Mouse (Mus musculus) heart, embryonic 16.5 days (tissue): ENCODE results near the gene Etv6. TPM values are rescaled to one million over a fixed set of nuclear protein-coding genes. Genes with fewer than 3 reads are reported as not detected.

Experiments used
- ATAC-seq: fragments of 200-750 bp; cut with Nextera tagmentation; replicated peaks from 2 replicates; pipeline ENCODE4 v1.8.0; 2017; ENCODE audit warnings: moderate number of reproducible peaks; ENCODE audit not compliant: insufficient read depth, low FRiP score; ENCODE audit errors: extremely low read depth
- H3K27ac ChIP-seq: fragments of 300-500 bp; sonication (generic); 2 replicates; pipeline ENCODE4 v1.5.1; 2014; ENCODE audit warnings: mild to moderate bottlenecking, low read length, control low read depth, moderate library complexity
- H3K27me3 ChIP-seq: fragments of 300-500 bp; sonication (generic); 2 replicates; pipeline ENCODE4 v1.6.1; 2014; ENCODE audit warnings: low read length, mixed read lengths; ENCODE audit not compliant: control insufficient read depth, insufficient read depth
- H3K36me3 ChIP-seq: fragments of 300-500 bp; sonication (generic); 2 replicates; pipeline ENCODE4 v1.6.1; 2014; ENCODE audit not compliant: control insufficient read depth, insufficient read depth
- H3K4me1 ChIP-seq: fragments of 300-500 bp; sonication (generic); 2 replicates; pipeline ENCODE4 v1.6.1; 2014; ENCODE audit warnings: low read length, mixed read lengths; ENCODE audit not compliant: control insufficient read depth, insufficient read depth
- H3K4me2 ChIP-seq: fragments of 300-500 bp; sonication (generic); 2 replicates; pipeline ENCODE4 v1.6.1; 2014; ENCODE audit warnings: low read depth, mild to moderate bottlenecking, control low read depth, low read length
- H3K4me3 ChIP-seq: fragments of 300-500 bp; sonication (generic); 2 replicates; pipeline ENCODE4 v1.5.1; 2014; ENCODE audit warnings: mild to moderate bottlenecking, control low read depth, low read length
- H3K9ac ChIP-seq: fragments of 300-500 bp; sonication (generic); 2 replicates; pipeline ENCODE4 v1.6.1; 2014; ENCODE audit warnings: low read length, control low read depth
- H3K9me3 ChIP-seq: fragments of 300-500 bp; sonication (generic); replicated peaks from 2 replicates; pipeline ENCODE4 v1.6.1; 2016; ENCODE audit warnings: low read length; ENCODE audit not compliant: control insufficient read depth
- WGBS: fragments of 180-500 bp; shearing (Covaris S2); extraction: QIAGEN DNeasy Blood & Tissue Kit; methylation state at CpG from one replicate; pipeline ENCODE4 v1.1.7; 2014; 5-methylcytosine and 5-hydroxymethylcytosine counted together
- polyA plus RNA-seq: library from polyadenylated mRNA; unstranded; fragments of >200 nt; fragmentation: Nextera tagmentation; extraction: Ambion mirVana; gene quantifications from 2 replicates; pipeline ENCODE4 v1.2.1, GENCODE M21; 2015

The Etv6 gene
- polyA plus RNA-seq, 1 experiment from 2014 or later = 12.3 TPM

- Histone ChIP-seq H3K27ac (peak overlapping the region; percentile 75), H3K4me2 (no peak overlapping the region), H3K4me3 (no peak overlapping the region), H3K36me3 (no peaks in the 10 kb centered on the region), H3K27me3 (no peaks in the 10 kb centered on the region), H3K9ac (peak overlapping the region; percentile 41; the same call in 1 of the 2 replicates), H3K4me1 (peaks cover 22% of the 10 kb centered on the region), H3K9me3 (no peaks in the 10 kb centered on the region)
- 84% methylated on average over 1 of the region's 1 CpGs for WGBS
- peak; percentile 51; the same call in 1 of the 2 replicates for ATAC-seq
These were observed 164.4 kb downstream of the Etv6 start for GRCm38 (mm10) chr6:134199895-134200294.

DNA sequence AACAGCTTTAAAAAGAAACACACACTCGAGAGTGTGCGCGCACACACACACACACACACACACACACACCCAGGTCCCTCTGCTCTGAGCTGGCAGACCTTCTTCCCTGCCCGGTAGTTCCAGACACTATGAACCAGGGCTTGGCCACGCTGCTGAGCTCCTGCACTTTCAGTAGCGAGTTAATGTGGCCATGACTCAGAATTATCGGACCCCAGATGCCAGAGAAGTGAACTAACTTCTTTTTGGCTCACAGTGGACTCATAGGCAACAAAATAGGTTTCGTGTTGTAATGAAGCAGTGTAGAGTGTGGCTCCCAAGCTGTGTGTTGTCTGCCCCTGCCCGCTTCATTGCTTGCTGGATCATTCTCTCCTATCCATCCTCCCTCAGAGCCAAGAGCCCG, 165.1 kb downstream of the Etv6 start:
- Histone ChIP-seq H3K4me3 (no peak overlapping the region), H3K4me2 (no peak overlapping the region), H3K9ac (no peak overlapping the region), H3K27me3 (no peaks in the 10 kb centered on the region), H3K36me3 (no peaks in the 10 kb centered on the region), H3K4me1 (peaks cover 20% of the 10 kb centered on the region), H3K27ac (peak overlapping the region; percentile 75), H3K9me3 (no peaks in the 10 kb centered on the region)
- no peak for ATAC-seq
- 66% methylated on average over 10 of the region's 10 CpGs for WGBS

DNA sequence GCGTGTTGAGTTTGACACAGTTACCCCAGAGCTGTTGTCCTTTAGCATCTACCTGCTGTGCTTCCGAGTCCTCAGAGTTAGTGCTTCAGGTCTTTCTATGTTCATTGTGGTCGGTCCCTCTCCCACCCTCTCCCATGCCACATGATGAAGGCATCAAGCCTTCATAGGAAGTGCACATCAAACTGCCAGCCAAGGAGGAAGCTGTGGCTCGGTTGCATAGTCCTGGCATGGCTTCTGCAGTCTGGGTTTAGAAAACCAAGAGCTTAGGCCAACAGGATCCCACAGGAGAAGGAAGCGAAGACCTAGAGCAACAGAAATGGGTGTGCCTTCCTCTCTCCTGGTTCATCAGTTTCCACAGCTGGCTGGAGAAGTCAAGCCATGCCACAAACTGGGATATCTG, 166.7 kb downstream of the Etv6 start:
- H3K9me3 ChIP-seq = no peaks in the 10 kb centered on the region
- H3K4me2 ChIP-seq = no peak overlapping the region
- H3K27ac ChIP-seq = no peak overlapping the region
- H3K4me3 ChIP-seq = no peak overlapping the region
- no peaks in the 10 kb centered on the region for H3K36me3 ChIP-seq
- no peak for ATAC-seq
- no peaks in the 10 kb centered on the region for H3K27me3 ChIP-seq
- H3K9ac ChIP-seq = no peak overlapping the region
- peaks cover 23% of the 10 kb centered on the region for H3K4me1 ChIP-seq
- 76% methylated on average over 5 of the region's 5 CpGs for WGBS

- no peaks in the 10 kb centered on the region for H3K27me3 ChIP-seq
- H3K9me3 ChIP-seq = no peaks in the 10 kb centered on the region
- no peak overlapping the region for H3K27ac ChIP-seq
- no peak for ATAC-seq
- H3K4me2 ChIP-seq = no peak overlapping the region
- H3K4me1 ChIP-seq = peaks cover 27% of the 10 kb centered on the region
- 82% methylated on average over 10 of the region's 11 CpGs for WGBS
- H3K9ac ChIP-seq = no peak overlapping the region
- no peaks in the 10 kb centered on the region for H3K36me3 ChIP-seq
- H3K4me3 ChIP-seq = no peak overlapping the region
These were observed 169.7 kb downstream of the Etv6 start for GRCm38 (mm10) chr6:134205163-134205562.

DNA sequence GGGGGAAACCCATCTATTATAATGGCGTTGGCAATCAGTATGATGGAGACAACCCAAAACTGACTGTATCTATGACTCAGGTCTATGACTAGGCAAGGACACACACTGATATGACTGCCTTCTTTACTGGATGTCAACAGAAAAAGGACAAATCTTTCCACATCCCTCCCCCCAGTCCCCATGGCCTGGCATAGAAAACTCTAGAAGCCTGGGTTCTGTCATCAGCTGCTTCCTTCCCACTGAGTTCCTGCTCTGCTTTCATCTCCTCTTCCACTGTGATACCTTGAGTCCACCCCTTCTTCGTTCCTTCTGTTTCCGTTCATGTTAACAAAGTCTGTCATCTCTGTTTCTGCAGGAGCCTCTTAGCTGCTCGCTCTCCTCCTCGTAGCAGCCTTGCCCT, 170.2 kb downstream of the Etv6 start:
- ATAC-seq = no peak
- H3K27me3 ChIP-seq = no peaks in the 10 kb centered on the region
- H3K9me3 ChIP-seq = no peaks in the 10 kb centered on the region
- H3K4me1 ChIP-seq = peaks cover 27% of the 10 kb centered on the region
- no peak overlapping the region for H3K9ac ChIP-seq
- H3K36me3 ChIP-seq = no peaks in the 10 kb centered on the region
- H3K4me2 ChIP-seq = no peak overlapping the region
- 57% methylated on average over 5 of the region's 5 CpGs for WGBS
- H3K27ac ChIP-seq = no peak overlapping the region; the same call in 1 of the 2 replicates
- H3K4me3 ChIP-seq = no peak overlapping the region

DNA sequence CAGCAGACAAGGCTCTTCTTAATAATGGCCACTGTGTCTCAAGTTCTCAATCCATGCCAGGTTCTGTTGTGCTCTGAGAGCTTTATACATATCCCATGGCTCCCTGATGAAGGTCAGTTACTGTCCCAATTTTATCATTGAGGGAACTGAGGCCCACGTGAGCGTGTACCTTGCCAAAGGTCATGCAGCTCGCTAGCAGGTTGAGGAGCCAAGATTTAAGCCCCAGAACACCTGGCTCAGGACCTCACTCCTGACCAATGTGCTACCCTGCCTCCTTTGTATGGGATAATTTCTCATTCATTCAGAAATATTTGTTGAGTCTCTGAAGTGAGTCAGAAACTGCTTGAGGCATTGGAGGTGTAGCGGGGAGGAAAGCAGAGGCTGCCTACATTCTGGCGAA, 170.8 kb downstream of the Etv6 start:
- Histone ChIP-seq H3K27ac (no peak overlapping the region; the same call in 1 of the 2 replicates), H3K9me3 (no peaks in the 10 kb centered on the region), H3K4me1 (peaks cover 31% of the 10 kb centered on the region), H3K4me3 (no peak overlapping the region), H3K4me2 (no peak overlapping the region), H3K27me3 (no peaks in the 10 kb centered on the region), H3K9ac (no peak overlapping the region), H3K36me3 (no peaks in the 10 kb centered on the region)
- 84% methylated on average over 5 of the region's 5 CpGs for WGBS
- no peak for ATAC-seq

GRCm38 (mm10) chr6:134207391-134208179, 172.1 kb downstream of the Etv6 start:
- Histone ChIP-seq H3K9ac (no peak overlapping the region), H3K36me3 (no peaks in the 10 kb centered on the region), H3K4me2 (peak overlapping the region; percentile 28; the same call in 1 of the 2 replicates), H3K4me3 (no peak overlapping the region), H3K4me1 (peaks cover 38% of the 10 kb centered on the region), H3K27ac (peak overlapping the region; percentile 58), H3K9me3 (no peaks in the 10 kb centered on the region), H3K27me3 (no peaks in the 10 kb centered on the region)
- ATAC-seq = 0 out of 2 replicates have a peak, but pooled peaks have one; percentile 50
- 53% methylated on average over 19 of the region's 19 CpGs for WGBS

DNA sequence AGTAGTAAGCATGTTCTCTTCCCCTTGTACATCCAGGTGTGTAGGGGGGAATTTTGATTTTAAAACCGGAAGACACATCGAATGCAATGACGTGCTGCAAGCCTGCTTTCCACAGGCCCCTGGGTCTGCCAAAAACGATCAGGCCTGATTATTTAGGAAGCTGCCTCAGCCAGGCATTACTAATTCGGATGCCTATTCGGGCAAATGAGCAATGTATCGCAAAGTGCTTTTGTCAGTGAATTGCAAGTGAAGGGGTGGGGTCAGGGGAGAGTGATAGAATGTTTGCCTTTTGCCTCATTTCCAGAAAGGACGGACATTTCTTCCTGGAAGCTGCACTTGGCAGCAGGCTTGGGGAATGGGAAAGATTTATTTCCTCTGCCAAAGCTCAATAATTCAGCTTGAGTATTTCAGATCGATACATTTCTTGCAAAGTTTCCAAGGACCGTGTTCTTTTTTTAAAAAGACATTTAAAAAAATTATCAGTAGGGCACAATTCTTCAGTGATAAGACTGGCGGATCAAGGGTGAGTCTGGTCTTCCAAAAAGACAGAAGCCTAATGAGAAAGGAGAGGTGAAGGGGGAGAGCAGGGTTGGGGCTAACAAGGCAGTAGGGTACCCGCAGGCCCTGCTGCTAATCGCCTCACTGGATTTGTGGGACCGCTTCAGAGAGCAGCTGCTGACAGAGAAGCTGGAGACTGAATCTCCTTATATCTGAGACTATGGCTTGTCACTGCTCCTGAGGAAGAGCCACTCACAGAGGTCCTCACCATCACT, 172.9 kb downstream of the Etv6 start:
- H3K4me2 ChIP-seq = peak overlapping the region; percentile 28; the same call in 1 of the 2 replicates
- H3K9me3 ChIP-seq = no peaks in the 10 kb centered on the region
- no peaks in the 10 kb centered on the region for H3K27me3 ChIP-seq
- H3K9ac ChIP-seq = no peak overlapping the region
- 0 out of 2 replicates have a peak, but pooled peaks have one; percentile 7 for ATAC-seq
- no peaks in the 10 kb centered on the region for H3K36me3 ChIP-seq
- H3K27ac ChIP-seq = peak overlapping the region; percentile 15; the same call in 1 of the 2 replicates
- H3K4me1 ChIP-seq = peaks cover 38% of the 10 kb centered on the region
- 54% methylated on average over 14 of the region's 14 CpGs for WGBS
- H3K4me3 ChIP-seq = no peak overlapping the region
